Mouse (Mus musculus): ENCODE measurements at regions not wholly inside any gene's neighbourhood (a gene's known extent, or its start where the extent isn't known, plus 50 kb on each side); places are given as distances from the start of the nearest gene placed in this dataset.

DNA sequence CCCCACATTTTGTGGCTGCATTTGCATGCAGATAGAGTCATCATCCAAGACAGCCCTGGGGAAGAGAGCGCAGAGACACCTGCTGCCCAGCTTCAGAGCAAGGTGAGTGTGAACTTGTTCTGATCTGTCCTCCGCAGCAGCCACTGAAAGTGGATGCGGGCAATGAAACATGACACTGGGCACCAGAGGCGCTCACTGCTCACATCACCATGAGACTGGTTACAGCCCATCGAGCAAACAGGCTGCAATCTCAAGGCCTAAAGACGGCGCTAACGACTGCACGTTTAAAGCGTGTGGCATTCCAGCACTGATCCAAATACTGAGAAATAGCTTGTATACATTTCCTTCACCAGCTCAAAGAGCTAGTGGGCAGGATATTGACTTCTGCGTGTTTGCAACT is 65.8 kb downstream of the Barhl2 start:
- DNase-seq (ENCODE audit: low spot score in 2 of 2), result no peak

DNA sequence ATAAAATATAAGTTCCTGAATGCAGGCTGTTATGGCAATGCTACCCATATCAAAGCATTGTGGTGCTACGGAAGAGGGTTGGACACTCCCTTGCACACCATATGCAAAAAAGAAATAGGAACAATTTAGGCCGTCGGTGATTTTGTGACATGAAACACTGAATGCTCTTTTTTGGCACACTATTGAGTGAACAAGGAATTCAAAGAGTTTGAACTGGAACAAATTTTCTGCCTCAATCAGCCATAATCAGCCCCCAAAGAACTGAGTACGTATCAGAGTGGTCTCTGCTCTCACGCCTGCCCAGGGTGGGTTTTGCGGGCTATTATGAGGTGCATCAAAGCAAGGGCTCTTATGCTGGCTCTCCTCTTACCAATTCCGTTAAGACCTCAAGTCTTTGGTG is 71.3 kb downstream of the Barhl2 start:
- DNase-seq (ENCODE audit: low spot score in 2 of 2), result no peak

DNA sequence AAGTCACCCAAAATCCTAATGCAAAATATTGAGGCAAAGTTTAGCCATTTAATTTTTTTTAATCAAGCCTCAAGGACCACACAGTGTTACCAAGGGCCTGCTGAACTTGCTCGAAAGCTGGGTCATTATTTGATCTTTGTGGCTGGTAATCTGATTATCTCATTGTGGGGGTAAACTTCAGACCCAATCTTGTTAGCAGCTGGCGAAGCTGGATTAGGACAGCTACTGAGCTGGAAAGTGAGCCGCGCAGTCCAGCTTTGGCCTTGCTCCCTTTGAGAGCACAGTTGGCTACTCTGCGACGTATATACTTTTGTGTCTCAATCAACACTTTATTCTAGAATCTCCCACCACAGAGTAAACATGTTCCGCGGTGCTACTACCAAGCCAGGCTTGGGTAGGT is 72.1 kb downstream of the Barhl2 start:
- DNase-seq (ENCODE audit: low spot score in 2 of 2), result no peak

DNA sequence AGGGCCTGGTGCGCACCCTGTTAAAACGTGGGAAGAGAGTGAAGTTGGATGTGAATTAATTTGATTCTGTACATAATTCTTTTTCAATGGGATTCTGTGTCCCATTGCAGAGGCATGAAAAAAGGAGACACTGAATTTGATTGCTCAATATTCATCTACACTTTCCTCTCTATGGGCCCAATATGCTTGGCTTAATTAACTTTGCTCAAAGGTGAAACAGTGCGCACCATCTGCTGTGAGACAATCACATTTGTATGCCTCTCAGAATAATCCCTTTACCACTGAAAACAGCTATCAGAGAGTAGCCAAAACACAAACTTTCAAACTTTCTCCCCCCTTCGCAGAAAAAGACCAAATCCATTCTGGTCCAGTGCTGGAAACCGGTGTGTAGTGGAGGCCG is 72.7 kb downstream of the Barhl2 start:
- DNase-seq (ENCODE audit: low spot score in 2 of 2), result no peak

DNA sequence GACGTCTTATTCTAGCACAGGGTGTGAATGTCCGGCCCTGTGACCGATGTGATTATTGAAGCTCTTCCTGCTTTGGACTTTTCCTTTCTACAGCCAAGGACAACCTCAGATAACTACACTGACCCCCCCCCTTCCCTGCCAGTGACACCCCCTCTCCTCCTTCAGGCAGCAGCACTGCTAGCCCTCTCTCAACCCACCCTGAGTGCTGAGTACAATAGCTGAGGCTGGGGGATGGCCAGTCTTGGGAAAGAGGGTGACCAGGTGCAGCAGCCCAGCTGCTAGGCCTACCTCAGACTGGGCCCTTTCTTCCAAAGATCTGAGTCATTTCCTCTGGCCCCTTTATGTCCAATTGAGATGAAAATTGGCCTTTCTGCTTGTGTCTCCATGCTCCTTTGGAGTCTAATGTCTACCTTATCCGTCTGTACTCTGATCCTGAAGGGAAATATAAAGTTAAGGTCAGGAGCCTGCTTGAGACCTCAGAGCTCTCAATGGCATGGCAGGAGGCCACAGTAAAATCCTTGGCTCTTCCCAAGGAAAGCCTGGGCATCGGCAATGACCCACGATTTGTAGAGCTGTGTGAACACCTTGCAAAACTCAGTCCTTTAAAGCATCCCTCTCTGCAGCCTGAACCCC is 73.7 kb downstream of the Barhl2 start:
- no peak for DNase-seq (ENCODE audit: low spot score in 2 of 2)

DNA sequence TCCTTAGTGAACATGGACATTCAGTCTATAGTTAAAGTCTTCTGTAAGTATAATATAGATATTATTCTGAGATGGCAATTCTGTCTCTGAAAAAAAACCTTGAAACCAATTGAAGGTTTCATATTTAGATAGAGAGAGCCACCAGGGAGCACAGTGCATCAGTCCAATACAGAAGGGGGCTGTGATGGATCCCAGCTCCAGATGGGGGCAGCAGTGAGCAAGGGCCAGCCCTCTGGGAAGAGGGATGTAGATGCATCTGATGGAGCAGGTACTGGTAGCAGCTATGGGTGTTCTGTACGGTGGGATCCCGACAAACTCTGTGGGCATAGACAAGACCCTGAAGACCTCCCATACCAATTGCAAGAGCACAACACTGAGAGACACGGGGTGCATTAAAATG is 76.0 kb downstream of the Barhl2 start:
- no peak for DNase-seq (ENCODE audit: low spot score in 2 of 2)

DNA sequence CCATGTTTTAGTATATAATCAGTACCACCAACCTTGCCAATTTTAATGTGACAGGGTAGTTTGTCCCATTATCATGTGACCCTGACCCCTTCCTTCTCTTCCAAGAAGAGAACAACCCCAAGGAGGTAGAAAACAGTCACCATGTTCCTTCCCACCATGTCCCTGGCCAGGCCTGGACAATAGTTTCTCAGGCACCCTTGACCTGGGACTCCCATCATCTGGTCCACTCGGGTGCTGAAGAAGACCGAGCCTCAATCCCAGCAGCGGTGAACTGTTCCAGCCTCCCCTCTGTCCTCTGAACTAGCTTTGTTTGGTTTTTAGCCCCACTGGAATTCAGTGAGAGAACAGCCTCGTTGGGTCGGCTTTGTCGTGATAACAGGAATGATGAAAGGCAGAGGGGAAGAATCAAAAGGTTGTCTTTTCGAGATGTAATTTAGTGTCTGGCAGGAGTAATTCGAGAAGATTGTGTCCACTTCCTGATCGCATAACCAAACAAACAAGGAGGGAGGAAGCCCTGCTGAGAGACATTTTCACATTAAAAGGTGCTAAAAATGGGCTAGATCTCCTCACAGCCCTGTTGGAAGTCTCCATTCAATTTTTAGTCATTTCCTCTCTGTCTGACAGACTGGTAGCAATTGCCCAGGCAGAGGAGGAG is 77.2 kb downstream of the Barhl2 start:
- DNase-seq (ENCODE audit: low spot score in 2 of 2), result no peak

DNA sequence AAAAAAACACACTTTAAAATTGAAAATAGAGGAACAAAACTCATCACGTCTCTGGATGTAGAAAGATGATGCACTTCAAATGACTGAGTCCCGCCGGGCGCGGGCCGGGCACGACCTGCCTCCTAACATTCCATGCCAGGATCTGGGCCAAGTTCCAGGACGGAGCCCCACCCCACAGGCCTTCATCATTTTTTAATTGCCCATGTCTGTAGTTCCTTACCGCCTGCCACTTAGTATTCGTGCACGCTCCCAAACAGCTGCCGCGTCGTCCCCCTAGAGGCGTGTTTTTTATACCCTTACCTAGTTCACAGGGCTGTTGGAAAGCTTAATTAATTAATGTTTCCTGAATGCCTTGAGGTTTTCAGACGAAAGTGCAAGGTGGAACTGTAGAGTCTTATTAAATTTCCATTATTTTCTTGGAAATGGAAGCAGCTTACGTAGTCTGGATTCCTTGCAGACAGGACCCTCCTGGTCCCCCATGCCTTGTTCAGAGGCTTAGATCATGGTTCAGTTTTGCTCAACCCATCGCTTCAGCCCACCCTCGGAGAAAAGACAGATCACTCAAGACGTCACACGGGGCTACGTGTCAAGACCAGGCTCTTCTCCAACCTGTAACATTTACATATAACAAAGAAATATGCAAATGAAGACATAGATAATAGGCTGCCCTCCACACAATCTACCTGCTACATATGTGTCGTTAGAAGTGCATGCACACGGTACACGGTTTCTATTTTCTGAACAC is 81.0 kb downstream of the Barhl2 start:
- no peak for DNase-seq (ENCODE audit: low spot score in 2 of 2)

DNA sequence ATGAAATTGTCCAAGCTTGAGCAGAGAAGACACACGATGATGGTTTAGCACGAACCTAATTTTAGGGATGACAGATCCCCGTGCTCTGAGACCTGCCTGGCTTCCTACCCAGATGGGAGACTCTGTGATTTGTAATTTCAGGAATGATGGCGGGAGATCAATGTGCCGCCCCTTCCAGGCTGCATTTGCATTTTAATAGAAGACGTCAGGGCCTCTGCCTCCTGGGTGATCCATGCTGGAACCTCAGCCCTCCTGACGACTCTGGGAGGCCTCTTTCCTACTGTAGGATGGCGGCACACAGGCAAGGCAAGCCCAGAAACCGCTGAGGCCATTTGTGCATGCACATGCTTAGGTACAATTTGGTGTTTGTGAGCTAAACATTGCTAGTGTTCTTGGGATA is 90.1 kb downstream of the Barhl2 start:
- DNase-seq (ENCODE audit: low spot score in 2 of 2), result no peak

DNA sequence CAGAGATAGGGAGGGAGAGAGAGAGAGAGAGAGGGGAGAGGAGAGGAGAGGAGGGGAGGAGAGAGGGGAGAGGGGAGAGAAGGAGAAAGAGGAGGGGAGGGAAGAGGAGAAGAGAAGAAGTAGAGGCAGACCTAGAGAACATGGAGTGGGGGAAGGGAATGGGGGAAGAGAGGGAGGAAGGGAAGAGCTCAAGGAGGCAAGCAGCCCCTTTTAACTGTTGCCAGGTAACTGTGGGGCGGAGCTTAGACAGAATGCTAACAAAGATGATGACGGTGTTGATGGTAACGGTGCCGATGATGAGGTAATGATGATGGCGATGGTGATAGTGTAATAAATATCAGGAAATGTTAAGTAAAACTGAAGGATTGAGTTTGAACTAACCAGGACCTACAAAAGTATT is 90.7 kb downstream of the Barhl2 start:
- no peak for DNase-seq (ENCODE audit: low spot score in 2 of 2)

DNA sequence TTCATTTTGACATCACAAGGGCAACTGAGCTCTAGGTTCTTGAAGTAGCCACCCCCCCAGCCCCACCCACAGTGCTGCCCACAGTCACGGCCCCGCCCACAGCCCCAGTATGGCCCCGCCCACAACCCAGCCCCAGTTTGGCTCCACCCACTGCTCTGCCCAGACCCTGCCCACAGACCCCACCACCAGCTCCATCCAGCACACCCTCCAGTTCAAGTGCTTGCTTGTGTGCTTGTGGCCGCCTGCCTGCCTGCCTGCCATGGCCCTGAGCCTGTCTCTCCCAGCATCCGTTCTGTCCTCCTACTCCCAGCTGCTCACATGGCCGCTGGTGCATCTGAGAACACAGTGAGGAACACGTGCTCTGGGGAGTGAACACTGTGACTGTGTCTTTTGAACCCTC is 92.0 kb downstream of the Barhl2 start:
- DNase-seq (ENCODE audit: low spot score in 2 of 2), result no peak

DNA sequence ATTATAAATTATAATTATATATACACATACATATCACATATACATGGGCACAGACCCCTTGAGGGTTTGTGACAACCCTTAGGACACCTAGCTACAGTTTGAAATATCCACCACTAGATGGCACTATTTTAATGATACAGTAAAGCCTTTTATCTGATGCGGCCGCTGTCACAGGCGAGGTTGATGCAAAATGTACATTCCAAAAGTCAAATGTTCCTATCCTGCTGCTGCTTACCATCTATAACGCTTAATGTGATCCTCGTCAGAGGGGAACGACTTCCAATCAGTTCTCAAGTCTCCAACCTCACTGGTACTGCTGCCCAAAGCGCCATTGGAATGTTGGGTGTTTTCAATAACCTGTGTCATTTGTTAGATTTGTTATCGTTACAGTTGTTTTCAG is 92.9 kb downstream of the Barhl2 start:
- DNase-seq (ENCODE audit: low spot score in 2 of 2), result no peak

DNA sequence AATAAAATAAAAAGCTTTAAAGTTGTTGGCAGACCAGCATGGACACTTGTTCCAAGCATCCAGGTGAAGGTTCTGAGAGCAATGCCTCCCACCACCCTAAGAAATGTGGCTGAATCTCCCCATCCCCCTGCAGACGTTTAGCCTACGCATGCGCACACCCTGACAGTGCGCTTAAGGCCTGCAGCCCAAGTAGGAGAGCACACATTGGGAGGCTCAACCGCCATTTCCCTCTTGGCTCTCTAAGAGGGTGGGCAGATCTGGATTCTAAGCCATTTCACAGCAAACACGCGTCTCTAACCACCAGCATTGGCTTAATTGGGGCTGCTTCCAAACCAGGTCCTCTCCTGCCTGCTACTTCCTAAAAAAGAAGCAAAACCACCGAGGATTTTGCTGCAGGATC is 106.6 kb downstream of the Barhl2 start:
- no peak for DNase-seq (ENCODE audit: low spot score in 2 of 2)

DNA sequence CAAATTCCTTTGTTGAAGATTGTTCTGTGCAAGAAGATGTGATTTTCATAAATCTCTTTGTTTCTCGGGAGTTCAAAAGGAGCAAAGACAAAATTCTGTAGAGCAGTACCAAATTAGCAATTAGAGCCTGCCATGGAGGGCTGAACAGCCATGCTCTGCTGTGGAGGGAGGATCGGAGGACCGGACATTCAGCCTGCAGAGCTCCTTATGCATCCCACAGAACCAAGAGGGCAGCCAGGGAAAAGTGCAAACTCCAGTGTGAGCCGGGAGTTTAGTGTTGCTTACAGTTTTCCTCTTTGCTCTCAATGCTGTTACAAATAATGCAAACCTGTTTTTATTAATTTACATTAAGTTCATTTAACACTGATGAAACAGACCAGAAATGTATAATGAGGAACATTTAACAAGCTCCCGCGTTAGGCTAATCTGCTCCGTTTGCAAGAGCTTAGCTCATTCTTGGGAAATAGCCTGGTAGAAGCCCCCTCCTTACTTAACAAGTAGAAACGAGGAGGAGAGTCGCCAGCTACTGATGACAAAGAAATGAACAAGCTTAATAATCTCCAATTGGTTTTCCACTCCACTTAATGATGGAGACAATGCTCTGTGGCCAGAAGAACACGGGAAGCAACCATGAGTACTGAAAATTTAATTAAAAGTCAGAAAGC is 108.0 kb downstream of the Barhl2 start:
- no peak for DNase-seq (ENCODE audit: low spot score in 2 of 2)

DNA sequence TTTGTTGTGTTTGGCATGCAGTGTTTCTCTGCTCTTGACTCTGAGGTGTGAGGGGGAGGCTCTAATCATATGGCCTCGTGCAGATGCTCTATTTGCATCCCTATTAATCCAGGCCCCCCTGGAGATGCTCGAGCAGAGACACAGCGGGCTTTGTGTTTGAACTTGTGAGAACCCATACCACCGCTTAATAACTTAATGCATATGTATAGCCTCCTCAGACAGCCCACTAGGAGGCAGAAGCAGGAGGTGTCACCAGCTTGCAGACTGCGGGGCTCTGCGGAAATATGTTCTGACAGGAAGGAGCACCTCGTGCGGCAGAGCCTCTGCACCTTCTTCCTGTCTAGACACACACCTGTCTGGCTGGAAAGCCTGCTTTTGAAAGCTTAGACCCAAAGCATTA is 113.7 kb downstream of the Barhl2 start:
- DNase-seq (ENCODE audit: low spot score in 2 of 2), result no peak

DNA sequence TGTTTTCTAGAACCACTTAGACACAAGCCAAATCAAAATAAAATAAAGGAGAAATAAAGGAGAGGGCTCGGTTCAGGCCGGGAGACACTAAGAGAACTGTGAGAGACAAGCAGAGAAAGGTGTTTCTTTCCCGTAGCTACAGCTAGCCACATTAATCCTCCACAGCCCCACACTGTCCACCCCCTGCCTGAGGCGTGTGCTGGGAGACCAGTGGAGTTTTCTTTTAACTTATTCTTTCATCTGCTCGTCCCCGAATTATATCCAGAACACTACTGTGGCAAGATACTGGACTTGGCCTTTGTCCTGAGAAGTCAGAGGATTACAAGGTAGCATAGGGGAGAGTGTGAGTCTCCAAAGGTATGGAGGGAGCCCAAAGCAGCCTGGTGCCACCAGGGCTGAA is 114.4 kb downstream of the Barhl2 start:
- no peak for DNase-seq (ENCODE audit: low spot score in 2 of 2)

DNA sequence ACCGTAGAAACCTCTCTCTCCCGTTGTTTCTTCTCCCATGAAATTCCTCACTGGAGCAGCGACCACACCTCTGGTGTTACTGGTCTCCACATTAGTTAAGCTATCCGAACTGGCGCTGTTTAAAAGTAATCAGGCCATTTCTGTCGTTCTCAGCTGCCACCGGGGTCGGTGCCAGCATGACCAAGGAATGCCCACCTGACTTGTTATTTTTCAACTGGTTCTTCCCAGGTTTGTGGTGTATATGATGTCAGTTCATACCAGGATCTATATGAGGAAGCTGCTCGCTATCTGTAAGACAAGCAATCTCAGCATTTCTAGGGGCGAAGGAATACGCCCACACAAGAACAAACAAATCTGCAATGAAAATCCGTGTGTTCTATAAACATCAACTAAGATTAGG is 116.6 kb downstream of the Barhl2 start:
- DNase-seq (ENCODE audit: low spot score in 2 of 2), result no peak

DNA sequence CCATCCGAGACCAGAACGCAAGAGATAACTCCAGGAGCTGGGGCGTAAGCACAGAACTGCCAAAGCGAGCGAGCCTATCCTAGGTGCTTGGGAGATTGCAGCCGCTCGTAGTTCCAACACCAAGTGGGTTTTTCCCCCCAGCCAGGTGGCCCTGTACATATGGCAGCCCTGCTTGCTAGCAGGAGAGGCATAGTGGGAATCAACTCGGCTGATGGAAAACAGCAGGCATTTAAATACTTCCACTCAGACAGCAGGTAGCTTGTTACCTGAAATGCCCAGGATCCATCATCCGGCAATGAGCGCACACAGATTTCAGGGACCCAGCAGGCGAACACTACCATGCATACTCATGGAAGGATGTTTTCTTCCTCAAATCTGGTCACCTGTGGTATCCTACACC is 122.3 kb downstream of the Barhl2 start:
- no peak for DNase-seq (ENCODE audit: low spot score in 2 of 2)

DNA sequence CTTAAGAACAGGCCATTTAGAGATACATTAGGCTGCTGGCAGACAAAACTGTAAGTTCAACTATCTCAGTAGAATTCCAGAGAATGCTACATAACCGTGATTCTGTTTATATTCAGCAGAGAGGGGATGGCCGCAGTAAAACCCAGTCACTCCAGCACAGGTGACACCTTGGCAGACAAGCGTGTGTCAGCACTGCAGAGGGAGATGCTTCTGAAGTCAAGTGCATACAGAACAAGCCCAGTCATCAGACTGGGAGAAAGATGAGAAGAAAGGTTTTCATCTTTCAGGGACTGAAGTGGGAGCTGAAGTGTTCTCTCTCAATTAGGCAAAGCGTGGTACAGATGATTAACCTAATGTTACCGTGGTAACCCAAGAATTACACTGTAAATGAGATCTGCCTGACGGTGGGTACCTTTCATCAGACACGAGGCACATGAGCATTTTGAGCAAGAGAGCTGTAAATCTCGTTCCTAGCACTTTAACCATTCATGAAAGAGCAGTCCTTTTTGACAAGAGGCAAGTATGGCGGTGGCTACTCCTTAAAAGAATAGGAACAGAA is 130.3 kb downstream of the Barhl2 start:
- DNase-seq (ENCODE audit: low spot score in 2 of 2), result no peak

DNA sequence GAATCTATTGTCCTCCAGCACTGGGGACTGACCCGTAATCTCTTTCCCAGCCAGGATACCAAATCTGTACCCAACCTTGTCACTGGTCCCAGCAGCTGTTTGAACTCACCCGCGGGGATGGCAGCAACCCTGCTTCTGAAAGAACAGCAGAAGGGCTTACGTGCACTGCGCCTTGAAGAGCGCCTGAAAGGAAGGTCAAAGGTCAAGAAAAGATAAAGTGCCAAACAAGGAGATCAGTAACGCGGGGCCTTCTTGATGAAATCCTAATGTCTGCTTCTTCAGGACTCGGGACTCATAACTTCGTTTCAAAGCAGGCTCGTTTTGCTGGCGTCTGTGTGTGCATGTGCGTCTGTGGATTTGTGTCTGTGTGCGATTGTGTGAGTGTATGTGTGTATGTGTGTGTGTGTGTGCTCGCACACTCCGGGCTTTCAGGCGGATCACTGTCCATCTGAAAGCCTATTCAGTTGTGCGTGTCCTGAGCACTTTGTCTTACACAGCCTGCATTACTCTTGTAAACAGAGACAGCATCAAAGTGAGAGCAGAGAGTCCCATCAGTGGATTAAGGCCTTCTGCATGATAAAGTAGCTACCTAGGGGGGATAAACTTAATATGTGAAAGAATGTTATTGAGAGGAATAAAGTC is 135.3 kb downstream of the Barhl2 start:
- no peak for DNase-seq (ENCODE audit: low spot score in 2 of 2)

DNA sequence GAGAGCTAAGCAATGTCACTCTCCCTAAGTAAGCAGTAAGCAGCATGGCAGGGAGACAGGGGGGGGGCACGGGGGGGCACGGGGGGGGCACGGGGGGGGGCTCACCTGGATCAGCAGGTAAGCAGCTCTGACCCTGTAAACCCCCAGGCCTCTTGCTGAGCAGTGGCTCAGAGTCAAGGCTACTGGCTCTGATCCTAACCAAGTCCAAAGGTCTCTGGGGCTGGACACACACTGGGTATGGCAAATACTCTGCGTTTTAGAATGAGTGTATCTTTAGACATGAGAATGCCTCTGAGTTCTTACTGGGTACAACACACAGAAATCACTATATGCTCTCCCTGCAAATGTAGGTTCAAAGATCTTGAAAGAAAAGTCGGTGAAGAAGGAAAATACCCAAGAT is 136.5 kb downstream of the Barhl2 start:
- DNase-seq (ENCODE audit: low spot score in 2 of 2), result no peak

DNA sequence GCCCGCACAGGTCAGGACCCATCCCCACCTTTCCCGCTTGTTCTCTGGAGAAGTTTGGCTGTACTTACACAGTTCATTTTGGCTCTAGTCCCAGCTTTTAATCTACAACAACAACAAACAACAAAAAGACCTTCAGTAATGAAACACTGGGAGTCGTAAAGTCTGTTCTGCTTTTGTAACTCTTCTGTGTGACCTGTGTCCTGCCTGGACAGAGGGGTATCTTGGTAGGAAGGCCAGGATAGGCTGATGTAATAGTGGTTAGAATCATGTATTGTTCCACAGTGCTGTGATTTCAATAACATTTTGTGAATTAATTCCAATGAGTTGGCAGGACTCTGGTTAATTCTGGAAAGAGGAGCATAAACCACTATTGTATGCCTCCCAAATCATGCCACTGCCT is 136.9 kb downstream of the Barhl2 start:
- no peak for DNase-seq (ENCODE audit: low spot score in 2 of 2)

Data from frontal cortex, postnatal 14 days (tissue).